Mouse (Mus musculus) intestine, embryonic 16.5 days (tissue): ENCODE results near the gene Slc25a22. TPM values are rescaled to one million over a fixed set of nuclear protein-coding genes. Genes with fewer than 3 reads are reported as not detected.
A peak's percentile ranks its signal among the peaks of the same experiment; 100 is the strongest.

Experiments
- ATAC-seq: fragments of 200-750 bp; cut with Nextera tagmentation; 2 replicates; pipeline ENCODE4 v1.8.0; 2017; ENCODE audit warnings: moderate TSS enrichment, moderate library complexity
- H3K27ac ChIP-seq: fragments of 300-500 bp; sonication (generic); 2 replicates; pipeline ENCODE4 v1.5.1; 2014; ENCODE audit warnings: mild to moderate bottlenecking, low read length
- H3K27me3 ChIP-seq: fragments of 300-500 bp; sonication (generic); replicated peaks from 2 replicates; pipeline ENCODE4 v1.6.1; 2014; ENCODE audit warnings: low read length, control low read depth, mixed read lengths; ENCODE audit not compliant: control insufficient read depth, insufficient read depth
- H3K36me3 ChIP-seq: fragments of 300-500 bp; sonication (generic); 2 replicates; pipeline ENCODE4 v1.6.1; 2014; ENCODE audit warnings: low read length, control low read depth; ENCODE audit not compliant: control insufficient read depth, insufficient read depth
- H3K4me1 ChIP-seq: fragments of 300-500 bp; sonication (generic); 2 replicates; pipeline ENCODE4 v1.6.1; 2014; ENCODE audit warnings: low read length, control low read depth, mixed read lengths; ENCODE audit not compliant: control insufficient read depth, insufficient read depth
- H3K4me2 ChIP-seq: fragments of 300-500 bp; sonication (generic); 2 replicates; pipeline ENCODE4 v1.6.1; 2014; ENCODE audit warnings: low read depth, low read length, control low read depth
- H3K4me3 ChIP-seq: fragments of 300-500 bp; sonication (generic); 2 replicates; pipeline ENCODE4 v1.5.1; 2014; ENCODE audit warnings: mild to moderate bottlenecking, low read length
- H3K9ac ChIP-seq: fragments of 300-500 bp; sonication (generic); 2 replicates; pipeline ENCODE4 v1.6.1; 2014; ENCODE audit warnings: low read depth, low read length
- H3K9me3 ChIP-seq: fragments of 300-500 bp; sonication (generic); 2 replicates; pipeline ENCODE4 v1.6.1; 2016; ENCODE audit warnings: low read length, control low read depth; ENCODE audit not compliant: control insufficient read depth
- WGBS: fragments of 180-500 bp; shearing (Covaris S2); extraction: QIAGEN DNeasy Blood & Tissue Kit; methylation state at CpG from one replicate; pipeline ENCODE4 v1.1.7; 2014; 5-methylcytosine and 5-hydroxymethylcytosine counted together
- polyA plus RNA-seq: library from polyadenylated mRNA; unstranded; fragments of >200 nt; fragmentation: Nextera tagmentation; extraction: Ambion mirVana; gene quantifications from 2 replicates; pipeline ENCODE4 v1.2.1, GENCODE M21; 2015

The Slc25a22 gene
- polyA plus RNA-seq, 1 experiment from 2014 or later, result 34.6 TPM

DNA sequence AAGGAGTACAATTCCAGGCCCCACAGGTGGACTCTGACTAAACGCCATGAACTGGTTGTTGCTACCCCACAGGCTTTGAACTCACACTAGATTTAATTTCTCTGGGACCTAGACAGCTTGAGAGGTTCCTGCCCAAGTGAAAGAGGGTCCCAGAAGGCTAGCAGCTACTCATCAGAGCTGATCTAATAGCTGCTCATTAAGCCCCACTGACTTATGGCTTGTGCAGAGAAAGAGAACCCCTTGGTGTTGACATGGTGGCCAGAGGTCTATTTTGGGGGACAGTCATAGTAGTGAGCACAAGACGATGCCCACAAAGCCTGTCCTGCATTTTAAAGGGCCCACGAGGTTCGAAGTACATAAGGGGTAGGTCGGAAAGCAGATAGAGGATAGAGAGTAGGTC lies 36.5 kb upstream of the Slc25a22 start:
- H3K27ac ChIP-seq, result no peak overlapping the region
- H3K36me3 ChIP-seq, result peaks cover 7% of the 10 kb centered on the region; the same call in 1 of the 2 replicates
- H3K9me3 ChIP-seq, result no peaks in the 10 kb centered on the region
- H3K4me2 ChIP-seq, result peak overlapping the region; percentile 93
- 7% methylated on average over 5 of the region's 5 CpGs for WGBS
- H3K4me3 ChIP-seq, result peak overlapping the region; percentile 88
- H3K9ac ChIP-seq, result peak overlapping the region; percentile 90
- no peak for ATAC-seq
- H3K27me3 ChIP-seq, result no peaks in the 10 kb centered on the region
- H3K4me1 ChIP-seq, result peaks cover 45% of the 10 kb centered on the region

DNA sequence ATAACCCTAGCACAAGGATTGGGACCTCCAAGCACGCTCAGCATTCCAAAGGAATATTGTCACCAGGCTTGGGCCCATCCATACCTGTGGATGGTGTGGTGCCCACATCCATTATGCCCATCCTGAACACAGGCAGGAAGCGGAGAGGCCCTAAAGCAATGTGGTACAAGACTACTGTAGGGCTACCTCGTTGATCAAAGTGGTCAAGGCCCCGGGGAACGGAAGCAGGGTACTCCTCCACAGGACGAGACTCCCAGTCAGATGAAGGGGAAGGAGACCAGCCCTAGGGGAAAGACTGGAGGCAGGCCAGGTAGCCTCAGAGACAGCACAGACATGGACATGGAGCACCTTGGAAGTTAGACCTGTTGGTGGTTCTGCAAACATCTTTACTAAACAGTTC lies 35.1 kb upstream of the Slc25a22 start:
- no peaks in the 10 kb centered on the region for H3K27me3 ChIP-seq
- H3K27ac ChIP-seq, result no peak overlapping the region
- H3K9ac ChIP-seq, result no peak overlapping the region
- no peak overlapping the region for H3K4me2 ChIP-seq
- H3K36me3 ChIP-seq, result peaks cover 7% of the 10 kb centered on the region; the same call in 1 of the 2 replicates
- peaks cover 48% of the 10 kb centered on the region for H3K4me1 ChIP-seq
- WGBS, result 87% methylated on average over 6 of the region's 6 CpGs
- no peak overlapping the region for H3K4me3 ChIP-seq
- H3K9me3 ChIP-seq, result no peaks in the 10 kb centered on the region
- ATAC-seq, result no peak

DNA sequence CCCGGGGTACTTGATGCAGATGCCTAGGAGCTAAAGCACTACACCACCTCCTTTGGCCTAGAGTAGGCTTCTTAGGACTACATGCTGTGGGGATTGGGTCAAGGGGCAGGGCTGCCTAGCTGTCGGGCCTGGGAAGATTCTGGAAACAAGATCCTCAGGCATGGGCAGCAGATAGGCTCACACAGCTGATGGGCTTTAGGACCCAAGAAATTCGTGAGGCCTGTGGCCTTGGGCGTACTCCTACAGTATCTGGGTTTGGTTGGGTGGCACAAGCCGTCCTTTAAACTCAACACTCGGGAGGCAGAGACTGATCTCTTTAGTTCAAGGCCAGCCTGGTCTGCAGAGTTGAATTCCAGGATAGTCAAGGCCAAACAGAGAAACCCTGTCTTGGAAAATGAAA lies 34.5 kb upstream of the Slc25a22 start:
- Histone ChIP-seq H3K27me3 (no peaks in the 10 kb centered on the region), H3K27ac (no peak overlapping the region), H3K9me3 (no peaks in the 10 kb centered on the region), H3K4me3 (no peak overlapping the region), H3K4me1 (peaks cover 43% of the 10 kb centered on the region), H3K9ac (no peak overlapping the region), H3K36me3 (peaks cover 7% of the 10 kb centered on the region; the same call in 1 of the 2 replicates), H3K4me2 (no peak overlapping the region)
- no peak for ATAC-seq
- WGBS, result 71% methylated on average over 6 of the region's 6 CpGs

DNA sequence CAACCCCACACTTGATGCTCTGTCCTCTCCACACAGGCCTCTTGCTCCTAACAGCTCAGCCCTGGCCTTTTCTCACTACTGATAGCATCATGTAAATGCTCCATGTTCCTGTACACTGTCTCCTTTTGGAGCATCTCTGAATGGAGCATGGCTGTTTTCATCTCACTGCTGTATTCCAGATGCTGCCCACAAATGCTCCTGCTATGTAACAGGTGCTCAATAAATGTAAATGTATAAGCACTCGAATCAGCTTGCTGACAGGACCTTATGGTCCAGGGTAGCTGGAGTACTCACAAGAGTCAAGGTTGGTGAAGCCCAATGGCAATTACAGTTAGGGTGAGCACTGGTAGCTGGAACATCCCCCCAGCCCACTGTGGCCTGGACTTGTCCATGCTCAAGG lies 33.5 kb upstream of the Slc25a22 start:
- no peak for ATAC-seq
- Histone ChIP-seq H3K4me2 (no peak overlapping the region), H3K36me3 (peaks cover 7% of the 10 kb centered on the region; the same call in 1 of the 2 replicates), H3K9ac (no peak overlapping the region), H3K27me3 (no peaks in the 10 kb centered on the region), H3K4me3 (no peak overlapping the region), H3K9me3 (no peaks in the 10 kb centered on the region), H3K4me1 (peaks cover 40% of the 10 kb centered on the region), H3K27ac (0 out of 2 replicates have a peak overlapping the region, but pooled peaks have one; percentile 15)
- 89% methylated on average over 1 of the region's 1 CpGs for whole genome bisulfite sequencing

DNA sequence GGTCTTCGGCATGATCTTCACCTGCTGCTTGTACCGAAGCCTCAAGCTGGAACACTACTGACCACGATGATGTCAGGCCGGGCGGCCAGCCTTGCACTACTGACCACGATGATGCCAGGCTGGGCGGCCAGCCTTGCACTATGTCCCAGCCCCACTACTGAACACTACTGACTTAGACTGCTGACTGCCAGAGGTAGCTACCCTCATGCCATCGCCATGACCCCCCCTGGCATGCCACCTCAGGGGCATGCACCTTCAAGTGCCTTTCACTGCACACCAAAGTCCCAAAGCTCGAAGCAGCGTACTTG lies 32.9 kb upstream of the Slc25a22 start:
- no peak for ATAC-seq
- Histone ChIP-seq H3K36me3 (peaks cover 7% of the 10 kb centered on the region; the same call in 1 of the 2 replicates), H3K4me3 (no peak overlapping the region), H3K27me3 (no peaks in the 10 kb centered on the region), H3K4me1 (peaks cover 34% of the 10 kb centered on the region), H3K9ac (no peak overlapping the region), H3K9me3 (no peaks in the 10 kb centered on the region), H3K27ac (no peak overlapping the region), H3K4me2 (no peak overlapping the region)
- 87% methylated on average over 10 of the region's 10 CpGs for WGBS

DNA sequence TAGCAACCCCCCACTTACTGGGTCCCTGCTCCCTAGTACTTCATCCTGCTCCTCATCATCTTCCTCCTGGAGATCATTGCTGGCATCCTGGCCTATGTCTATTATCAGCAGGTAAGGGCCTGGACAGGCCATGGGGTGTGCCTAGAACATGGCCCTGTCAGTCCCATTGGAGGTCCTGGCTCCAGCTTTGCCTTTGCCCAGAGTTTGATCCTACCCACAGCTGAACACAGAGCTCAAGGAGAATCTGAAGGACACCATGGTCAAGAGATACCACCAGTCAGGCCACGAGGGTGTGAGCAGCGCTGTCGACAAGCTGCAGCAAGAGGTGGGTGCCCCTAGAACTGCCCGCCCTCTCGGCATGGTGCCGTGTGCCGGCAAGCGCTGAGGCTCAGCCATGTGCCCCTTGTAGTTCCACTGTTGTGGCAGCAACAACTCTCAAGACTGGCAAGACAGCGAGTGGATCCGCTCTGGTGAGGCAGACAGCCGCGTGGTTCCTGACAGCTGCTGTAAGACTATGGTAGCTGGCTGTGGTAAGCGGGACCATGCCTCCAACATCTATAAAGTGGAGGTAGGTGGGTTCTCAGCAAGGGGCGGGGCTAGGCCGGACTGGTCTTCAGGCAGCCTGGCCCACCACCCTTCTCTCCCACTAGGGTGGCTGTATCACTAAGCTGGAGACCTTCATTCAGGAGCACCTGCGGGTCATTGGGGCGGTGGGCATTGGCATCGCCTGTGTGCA lies 32.4 kb upstream of the Slc25a22 start:
- peaks cover 7% of the 10 kb centered on the region; the same call in 1 of the 2 replicates for H3K36me3 ChIP-seq
- no peak overlapping the region for H3K4me2 ChIP-seq
- H3K4me3 ChIP-seq, result no peak overlapping the region
- peaks cover 33% of the 10 kb centered on the region for H3K4me1 ChIP-seq
- H3K9me3 ChIP-seq, result no peaks in the 10 kb centered on the region
- H3K9ac ChIP-seq, result no peak overlapping the region
- WGBS, result 90% methylated on average over 18 of the region's 18 CpGs
- no peak overlapping the region for H3K27ac ChIP-seq
- ATAC-seq, result no peak
- H3K27me3 ChIP-seq, result 0 out of 2 replicates have a peak, but pooled peaks cover 4% of the 10 kb centered on the region

DNA sequence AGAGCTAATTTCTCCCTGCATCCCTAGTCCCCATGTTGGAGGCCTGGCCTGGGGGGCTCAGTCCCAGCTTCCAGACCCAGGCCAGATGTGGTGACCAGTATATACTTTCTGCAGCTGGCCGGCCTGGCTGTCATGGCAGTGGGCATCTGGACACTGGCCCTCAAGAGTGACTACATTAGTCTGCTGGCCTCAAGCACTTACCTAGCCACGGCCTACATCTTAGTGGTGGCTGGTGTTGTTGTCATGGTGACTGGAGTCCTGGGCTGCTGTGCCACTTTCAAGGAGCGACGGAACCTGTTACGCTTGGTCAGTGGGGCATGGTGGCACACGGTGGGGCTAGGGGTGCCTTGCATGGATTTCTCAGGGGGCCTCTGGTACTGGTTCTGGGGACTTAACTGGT lies 31.7 kb upstream of the Slc25a22 start:
- WGBS, result 86% methylated on average over 6 of the region's 6 CpGs
- H3K4me1 ChIP-seq, result peaks cover 33% of the 10 kb centered on the region

DNA sequence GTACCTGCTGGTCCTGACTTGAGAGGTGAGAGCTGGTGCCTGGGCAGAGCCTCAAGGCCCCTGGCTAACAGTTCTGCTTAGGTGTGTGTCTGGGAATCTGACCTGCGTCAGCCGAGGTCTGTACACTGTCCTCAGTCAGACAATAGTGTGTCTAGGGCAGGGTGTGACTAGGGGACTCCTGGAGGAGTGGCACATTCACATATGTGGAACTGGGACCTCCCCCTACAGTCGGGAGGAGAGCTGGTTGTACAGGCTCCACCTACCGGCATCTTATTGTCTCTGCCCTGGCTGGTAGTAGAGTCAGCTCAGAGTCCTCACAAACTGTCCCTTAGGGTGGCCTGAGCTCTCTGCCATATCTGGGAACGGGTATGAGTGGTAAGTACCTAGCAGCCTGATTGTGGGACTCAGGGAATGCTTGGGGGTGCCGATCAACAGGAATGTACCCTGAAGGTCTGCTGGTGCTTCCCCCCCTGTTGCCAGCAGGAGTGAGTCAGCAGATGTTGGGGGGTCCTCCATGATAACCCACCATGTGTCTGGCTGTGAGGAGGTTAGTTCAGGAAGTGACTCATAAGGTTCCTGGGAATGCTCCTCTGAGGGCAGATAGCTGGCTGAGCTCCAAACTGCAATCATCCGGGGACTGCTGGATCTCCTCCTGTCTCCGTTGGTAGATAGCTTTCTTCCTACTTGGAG lies 31.0 kb upstream of the Slc25a22 start:
- peaks cover 26% of the 10 kb centered on the region for H3K4me1 ChIP-seq
- peaks cover 7% of the 10 kb centered on the region; the same call in 1 of the 2 replicates for H3K36me3 ChIP-seq
- no peaks in the 10 kb centered on the region for H3K9me3 ChIP-seq
- peak overlapping the region; percentile 85 for H3K4me3 ChIP-seq
- peak; percentile 82 for ATAC-seq
- peak overlapping the region; percentile 92 for H3K9ac ChIP-seq
- H3K27me3 ChIP-seq, result peaks cover 14% of the 10 kb centered on the region
- peak overlapping the region; percentile 78 for H3K27ac ChIP-seq
- 6% methylated on average over 8 of the region's 8 CpGs for WGBS
- peak overlapping the region; percentile 82 for H3K4me2 ChIP-seq

More for the DNA sequence above, 31.7 kb upstream of the Slc25a22 start:
- H3K4me2 ChIP-seq, result peak overlapping the region; percentile 82
- peaks cover 7% of the 10 kb centered on the region; the same call in 1 of the 2 replicates for H3K27me3 ChIP-seq
- peaks cover 7% of the 10 kb centered on the region; the same call in 1 of the 2 replicates for H3K36me3 ChIP-seq
- H3K27ac ChIP-seq, result peak overlapping the region; percentile 78
- H3K9me3 ChIP-seq, result no peaks in the 10 kb centered on the region
- no peak for ATAC-seq
- H3K4me3 ChIP-seq, result peak overlapping the region; percentile 85
- H3K9ac ChIP-seq, result peak overlapping the region; percentile 92

DNA sequence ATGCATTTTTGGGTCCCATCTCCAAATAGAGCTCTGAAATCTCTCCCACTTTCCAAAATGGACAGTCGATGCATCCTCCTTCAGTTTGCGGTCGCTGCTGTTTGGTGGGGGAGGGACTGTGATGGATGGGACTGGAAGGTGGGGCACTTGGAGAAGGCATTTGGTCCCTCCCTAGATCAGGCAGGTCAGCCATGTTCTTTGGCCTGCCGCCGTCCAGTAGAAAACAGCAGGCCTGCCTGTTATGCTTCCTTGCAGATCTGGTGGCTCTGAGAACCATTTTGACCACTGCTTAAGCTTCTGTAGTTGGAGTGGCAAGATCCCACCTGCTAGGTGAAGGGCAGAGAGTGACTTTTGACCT lies 30.5 kb upstream of the Slc25a22 start:
- peak overlapping the region; percentile 82 for H3K4me2 ChIP-seq
- peak overlapping the region; percentile 92 for H3K9ac ChIP-seq
- peak; percentile 12; the same call in 1 of the 2 replicates for ATAC-seq
- peak overlapping the region; percentile 85 for H3K4me3 ChIP-seq
- 13% methylated on average over 5 of the region's 5 CpGs for WGBS
- peaks cover 22% of the 10 kb centered on the region for H3K4me1 ChIP-seq
- peaks cover 7% of the 10 kb centered on the region; the same call in 1 of the 2 replicates for H3K36me3 ChIP-seq
- H3K27me3 ChIP-seq, result peaks cover 17% of the 10 kb centered on the region
- peak overlapping the region; percentile 78 for H3K27ac ChIP-seq
- H3K9me3 ChIP-seq, result no peaks in the 10 kb centered on the region
